Mouse (Mus musculus): Measurements from ENCODE around the gene Cops3. TPM values are rescaled to one million over a fixed set of nuclear protein-coding genes. Genes with fewer than 3 reads are reported as not detected.

Cops3 gene
- polyA plus RNA-seq, 1 experiment from 2014 or later = 214 TPM

DNA sequence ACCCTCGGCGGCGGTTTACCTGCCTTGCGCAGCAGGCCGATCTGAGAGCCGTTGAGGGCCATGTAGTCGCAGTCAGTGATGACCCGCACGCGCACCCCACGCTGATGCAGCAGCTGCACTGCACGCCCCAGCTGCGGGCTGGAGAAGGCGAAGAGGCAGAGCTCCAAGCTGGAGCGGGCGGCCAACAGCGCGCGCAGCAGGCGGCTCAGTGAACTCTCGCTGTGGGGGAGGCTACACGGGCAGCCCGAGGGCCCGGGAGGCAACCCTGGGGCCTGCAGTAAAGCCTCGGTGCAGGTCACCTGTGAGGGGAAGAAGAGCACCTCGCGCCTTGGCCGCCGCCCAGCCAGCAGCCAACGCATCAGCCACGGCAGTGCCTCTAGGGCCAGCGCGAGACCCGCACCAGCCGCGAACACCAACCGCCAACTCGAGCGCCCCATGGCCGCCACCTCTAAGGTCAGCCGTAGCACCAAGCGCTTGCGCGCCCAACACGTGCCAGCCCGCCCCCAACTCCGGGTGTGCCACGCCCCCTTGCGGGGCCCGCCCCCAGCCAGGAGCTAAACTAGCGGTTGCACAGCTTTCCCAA is 52.3 kb downstream of the Cops3 start, which contains the start of gene Pld6:
Pld6 (minus strand) TSS at position 447 of the 583 bp plus-strand sequence.
- no peak within 1 kb of the TSS for H3K27ac ChIP-seq
- H3K9me3 ChIP-seq = no peaks in the 10 kb centered on the region
- peaks cover 7% of the 10 kb centered on the region for H3K4me1 ChIP-seq
- ATAC-seq (ENCODE audit: low FRiP score, low read depth) = peak; percentile 66; the same call in 1 of the 2 replicates
- H3K4me2 ChIP-seq (replicated peaks) = peak within 1 kb of the TSS; percentile 90
- H3K9ac ChIP-seq = peak within 1 kb of the TSS; percentile 47; the same call in 1 of the 2 replicates
- peaks cover 6% of the 10 kb centered on the region for H3K27me3 ChIP-seq (replicated peaks)
- H3K4me3 ChIP-seq = peak within 1 kb of the TSS; percentile 34
- H3K36me3 ChIP-seq = peaks cover 13% of the 10 kb centered on the region
- 1% methylated on average over 51 of the region's 51 CpGs for WGBS

DNA sequence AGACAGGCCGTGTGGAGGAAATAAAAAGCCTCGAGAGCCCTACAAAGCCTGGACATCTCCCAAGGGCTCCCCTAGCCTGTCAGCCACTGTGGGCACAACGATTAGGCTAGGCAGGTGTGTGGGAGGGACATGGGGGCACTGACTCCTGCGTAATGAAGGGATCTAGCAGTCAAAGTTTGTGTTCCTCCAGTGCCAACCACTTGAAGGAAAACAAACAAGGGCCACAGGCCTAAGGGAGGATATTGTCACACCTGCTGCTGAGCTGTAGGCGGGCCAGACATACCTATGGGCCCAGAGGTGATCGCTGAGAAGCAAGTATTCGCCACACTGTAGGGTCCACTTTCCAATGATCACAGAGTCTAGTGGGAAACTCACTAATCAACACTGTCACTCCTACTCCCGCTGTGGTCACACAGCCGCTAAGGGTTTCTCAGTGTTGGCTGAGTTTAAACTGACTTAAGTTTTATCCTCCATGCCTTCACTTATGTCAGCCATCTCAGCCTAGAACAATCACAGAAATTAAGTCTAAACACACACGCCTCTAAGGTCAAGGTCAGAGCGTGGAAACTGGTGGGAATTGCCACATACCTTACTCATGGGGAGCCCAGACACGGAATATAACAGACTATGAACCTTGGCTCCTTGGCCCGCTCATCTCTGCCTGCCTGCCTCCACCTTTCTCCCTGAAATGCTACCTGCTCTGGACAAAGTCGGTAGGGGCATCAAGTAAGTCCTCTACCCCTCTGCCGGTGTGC is 53.0 kb downstream of the Cops3 start:
- H3K9me3 ChIP-seq = no peaks in the 10 kb centered on the region
- H3K27ac ChIP-seq = no peak overlapping the region
- peak overlapping the region; percentile 34; the same call in 1 of the 2 replicates for H3K4me3 ChIP-seq
- H3K4me2 ChIP-seq (replicated peaks) = peak overlapping the region; percentile 90
- peaks cover 6% of the 10 kb centered on the region for H3K36me3 ChIP-seq
- H3K27me3 ChIP-seq (replicated peaks) = peaks cover 6% of the 10 kb centered on the region
- H3K9ac ChIP-seq = peak overlapping the region; percentile 47; the same call in 1 of the 2 replicates
- H3K4me1 ChIP-seq = peaks cover 7% of the 10 kb centered on the region
- 57% methylated on average over 15 of the region's 15 CpGs for WGBS
- 0 out of 2 replicates have a peak, but pooled peaks have one; percentile 44 for ATAC-seq (ENCODE audit: low FRiP score, low read depth)

DNA sequence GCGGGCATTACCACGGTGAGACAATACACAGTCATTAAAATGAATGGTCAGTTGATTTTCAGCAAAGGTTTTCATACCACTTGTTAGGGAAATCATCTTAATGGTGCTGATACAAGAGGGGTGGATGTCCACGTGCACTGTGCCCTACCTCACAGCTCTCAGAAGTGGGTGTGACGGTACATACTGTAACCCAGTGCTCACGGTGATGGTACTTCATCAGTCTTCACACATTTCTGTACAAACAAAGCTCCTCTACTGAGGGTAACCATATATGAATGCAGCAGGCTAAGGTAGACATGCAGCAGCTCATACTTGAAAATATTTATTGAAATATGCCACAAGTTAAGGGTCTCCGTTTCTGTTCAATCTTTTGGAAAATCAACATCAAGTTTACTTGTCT is 56.0 kb downstream of the Cops3 start:
- Histone ChIP-seq H3K27me3 (replicated peaks) (peaks cover 6% of the 10 kb centered on the region), H3K4me2 (replicated peaks) (no peak overlapping the region), H3K4me1 (peaks cover 7% of the 10 kb centered on the region), H3K27ac (no peak overlapping the region), H3K36me3 (no peaks in the 10 kb centered on the region), H3K9ac (no peak overlapping the region), H3K4me3 (no peak overlapping the region), H3K9me3 (no peaks in the 10 kb centered on the region)
- no peak for ATAC-seq (ENCODE audit: low FRiP score, low read depth)
- WGBS = 91% methylated on average over 6 of the region's 6 CpGs

DNA sequence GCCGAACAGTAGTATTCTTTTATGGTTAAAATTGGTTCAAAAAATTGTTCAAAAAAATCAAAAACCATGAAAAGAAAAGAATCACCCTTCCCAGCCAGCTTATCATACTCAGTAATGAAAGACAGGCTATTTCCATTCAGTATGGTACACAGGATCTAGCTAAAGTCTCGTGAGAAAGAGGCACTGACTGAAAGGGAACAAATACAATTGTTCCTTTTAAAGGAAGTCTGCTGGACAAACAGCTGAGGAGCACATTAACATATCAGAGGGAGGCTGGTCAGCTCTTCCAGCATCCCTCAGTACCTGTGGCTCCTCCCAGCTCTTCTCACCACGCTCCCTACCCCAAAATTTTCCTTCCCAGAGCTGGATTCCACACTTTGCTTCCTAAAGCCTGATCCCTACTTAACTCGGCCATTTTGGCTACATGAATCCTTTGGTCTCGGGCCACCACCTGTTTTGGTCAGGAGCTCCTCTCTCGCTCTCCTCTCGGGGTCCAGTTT is 57.5 kb downstream of the Cops3 start:
- WGBS = 73% methylated on average over 7 of the region's 7 CpGs
- Histone ChIP-seq H3K27ac (no peak overlapping the region), H3K4me3 (no peak overlapping the region), H3K36me3 (peaks cover 10% of the 10 kb centered on the region), H3K9me3 (no peaks in the 10 kb centered on the region), H3K4me1 (peaks cover 2% of the 10 kb centered on the region), H3K27me3 (replicated peaks) (peaks cover 6% of the 10 kb centered on the region), H3K9ac (no peak overlapping the region), H3K4me2 (replicated peaks) (no peak overlapping the region)
- no peak for ATAC-seq (ENCODE audit: low FRiP score, low read depth)

DNA sequence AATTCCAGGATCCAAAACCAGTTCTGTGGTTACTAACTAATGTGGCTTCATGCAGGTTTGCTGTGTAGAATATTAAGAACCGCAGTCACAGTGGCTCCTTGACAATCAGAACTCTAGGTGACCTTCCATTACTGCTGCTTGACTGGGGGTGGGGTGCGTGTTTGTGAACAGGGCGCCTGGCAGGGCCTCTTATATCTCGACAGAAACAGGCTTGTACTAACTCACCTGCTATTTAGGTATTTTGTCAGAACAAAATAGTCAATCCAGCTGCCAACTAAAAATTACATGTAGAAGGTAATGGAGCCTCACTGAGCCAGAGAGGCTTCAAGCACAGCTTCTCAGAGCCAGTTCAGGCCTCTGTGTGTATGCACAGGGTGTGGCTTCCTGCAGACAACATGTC is 59.4 kb downstream of the Cops3 start:
- ATAC-seq (ENCODE audit: low FRiP score, low read depth) = no peak
- H3K9me3 ChIP-seq = no peaks in the 10 kb centered on the region
- H3K27ac ChIP-seq = no peak overlapping the region
- H3K4me1 ChIP-seq = no peaks in the 10 kb centered on the region
- H3K4me2 ChIP-seq (replicated peaks) = no peak overlapping the region
- no peak overlapping the region for H3K4me3 ChIP-seq
- H3K36me3 ChIP-seq = peaks cover 29% of the 10 kb centered on the region
- no peak overlapping the region for H3K9ac ChIP-seq
- 87% methylated on average over 4 of the region's 4 CpGs for WGBS
- H3K27me3 ChIP-seq (replicated peaks) = no peaks in the 10 kb centered on the region

DNA sequence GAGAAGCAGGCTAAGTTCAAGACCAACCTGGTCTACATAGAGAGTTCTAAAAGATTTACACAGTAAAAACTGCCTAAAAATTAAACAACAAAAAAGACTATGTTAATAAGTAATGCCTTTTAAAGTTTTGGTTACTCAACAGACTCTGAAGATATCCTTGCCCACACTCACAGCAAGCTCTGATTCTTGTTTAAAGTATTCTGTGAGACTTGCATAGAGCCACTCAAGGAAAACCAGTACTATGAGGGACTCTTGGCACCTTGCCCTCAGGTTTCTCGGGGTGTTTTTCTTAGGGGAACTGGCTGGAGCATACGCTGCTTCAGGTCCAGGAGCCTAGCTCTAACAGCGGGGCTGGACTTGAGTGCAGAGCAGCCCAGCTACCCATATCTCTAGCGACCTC is 60.2 kb downstream of the Cops3 start:
- WGBS = 84% methylated on average over 4 of the region's 4 CpGs
- Histone ChIP-seq H3K9ac (no peak overlapping the region), H3K9me3 (no peaks in the 10 kb centered on the region), H3K4me2 (replicated peaks) (no peak overlapping the region), H3K27ac (no peak overlapping the region), H3K27me3 (replicated peaks) (no peaks in the 10 kb centered on the region), H3K4me1 (no peaks in the 10 kb centered on the region), H3K4me3 (no peak overlapping the region), H3K36me3 (peaks cover 35% of the 10 kb centered on the region)
- no peak for ATAC-seq (ENCODE audit: low FRiP score, low read depth)

DNA sequence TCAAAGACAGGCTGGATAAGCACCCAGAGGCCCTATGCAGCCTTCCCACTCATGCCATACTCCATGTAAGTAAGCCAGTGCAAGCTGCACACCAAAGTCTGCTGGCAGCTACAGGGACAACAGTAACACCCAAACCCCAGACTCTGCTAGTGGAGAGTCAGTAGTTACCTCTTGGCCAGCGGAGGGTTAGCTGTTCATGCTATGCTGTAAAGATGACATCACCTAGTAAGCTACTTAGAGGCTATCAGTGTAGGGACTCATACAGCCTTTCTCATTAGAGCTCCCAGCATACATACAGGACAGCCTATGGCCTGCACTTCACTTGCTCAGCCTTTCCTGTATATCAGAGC is 60.8 kb downstream of the Cops3 start:
- peaks cover 40% of the 10 kb centered on the region for H3K36me3 ChIP-seq
- WGBS = 89% methylated on average over 1 of the region's 1 CpGs
- no peak for ATAC-seq (ENCODE audit: low FRiP score, low read depth)
- H3K27ac ChIP-seq = no peak overlapping the region
- no peak overlapping the region for H3K4me3 ChIP-seq
- no peak overlapping the region for H3K4me2 ChIP-seq (replicated peaks)
- no peaks in the 10 kb centered on the region for H3K9me3 ChIP-seq
- H3K9ac ChIP-seq = no peak overlapping the region
- H3K4me1 ChIP-seq = no peaks in the 10 kb centered on the region
- H3K27me3 ChIP-seq (replicated peaks) = no peaks in the 10 kb centered on the region

DNA sequence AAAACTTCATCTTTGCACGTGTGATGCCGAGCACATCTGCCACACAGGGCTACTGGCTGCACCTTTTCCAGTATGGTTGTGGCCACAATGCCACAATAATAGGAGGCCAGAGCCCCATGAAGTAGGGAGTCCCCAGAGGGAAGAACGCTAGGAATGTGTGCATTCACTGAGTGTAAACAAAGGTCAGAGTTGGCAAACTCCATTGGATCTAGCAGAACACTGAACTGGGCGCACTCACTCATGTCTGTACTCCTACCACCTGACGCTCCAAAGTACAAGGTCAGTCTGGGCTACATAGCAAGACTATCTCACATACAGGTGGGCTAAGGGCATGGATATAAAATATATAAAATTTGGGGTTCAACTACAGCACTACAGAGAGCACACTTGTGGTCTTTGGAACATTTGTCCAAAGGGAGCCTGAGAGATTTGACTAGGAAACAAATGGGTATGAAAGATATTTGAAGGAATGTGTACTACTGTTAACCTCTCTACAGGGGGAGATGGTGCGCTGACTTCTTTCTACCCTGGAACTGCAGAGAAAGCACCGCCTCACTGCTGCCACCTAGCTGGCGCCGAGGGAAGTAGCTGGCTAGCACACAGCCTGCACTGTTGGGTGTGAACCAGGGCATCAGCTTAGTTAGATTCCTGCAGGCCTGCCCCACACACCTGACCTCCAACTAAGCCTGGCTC is 61.3 kb downstream of the Cops3 start:
- 54% methylated on average over 9 of the region's 9 CpGs for WGBS
- H3K27ac ChIP-seq = no peak overlapping the region
- no peak overlapping the region for H3K9ac ChIP-seq
- H3K4me3 ChIP-seq = no peak overlapping the region
- no peaks in the 10 kb centered on the region for H3K27me3 ChIP-seq (replicated peaks)
- H3K4me1 ChIP-seq = no peaks in the 10 kb centered on the region
- ATAC-seq (ENCODE audit: low FRiP score, low read depth) = no peak
- H3K9me3 ChIP-seq = no peaks in the 10 kb centered on the region
- no peak overlapping the region for H3K4me2 ChIP-seq (replicated peaks)
- peaks cover 45% of the 10 kb centered on the region for H3K36me3 ChIP-seq

DNA sequence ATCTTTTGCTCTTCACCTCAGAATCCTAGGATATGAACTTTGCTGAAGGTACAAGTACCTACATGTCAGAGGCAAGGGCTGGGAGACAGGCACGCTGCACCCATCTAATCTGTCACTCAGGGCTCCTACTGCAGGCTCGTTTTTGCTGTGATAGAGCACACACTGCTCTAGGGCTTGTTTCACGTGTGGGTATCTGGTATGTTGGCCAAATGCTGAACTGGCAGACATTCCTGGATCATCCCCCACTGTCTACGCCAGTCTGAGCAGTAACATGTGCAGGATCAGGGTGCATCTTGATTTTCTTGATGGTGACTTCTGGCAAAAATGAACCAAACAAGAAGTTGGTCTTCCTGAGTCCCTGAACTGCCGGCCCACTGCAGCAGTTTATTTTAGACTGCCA is 62.4 kb downstream of the Cops3 start:
- peaks cover 53% of the 10 kb centered on the region for H3K36me3 ChIP-seq
- no peaks in the 10 kb centered on the region for H3K27me3 ChIP-seq (replicated peaks)
- H3K4me2 ChIP-seq (replicated peaks) = no peak overlapping the region
- WGBS = 88% methylated on average over 5 of the region's 5 CpGs
- ATAC-seq (ENCODE audit: low FRiP score, low read depth) = no peak
- H3K9ac ChIP-seq = no peak overlapping the region
- H3K9me3 ChIP-seq = no peaks in the 10 kb centered on the region
- no peak overlapping the region for H3K27ac ChIP-seq
- H3K4me3 ChIP-seq = no peak overlapping the region
- H3K4me1 ChIP-seq = no peaks in the 10 kb centered on the region

DNA sequence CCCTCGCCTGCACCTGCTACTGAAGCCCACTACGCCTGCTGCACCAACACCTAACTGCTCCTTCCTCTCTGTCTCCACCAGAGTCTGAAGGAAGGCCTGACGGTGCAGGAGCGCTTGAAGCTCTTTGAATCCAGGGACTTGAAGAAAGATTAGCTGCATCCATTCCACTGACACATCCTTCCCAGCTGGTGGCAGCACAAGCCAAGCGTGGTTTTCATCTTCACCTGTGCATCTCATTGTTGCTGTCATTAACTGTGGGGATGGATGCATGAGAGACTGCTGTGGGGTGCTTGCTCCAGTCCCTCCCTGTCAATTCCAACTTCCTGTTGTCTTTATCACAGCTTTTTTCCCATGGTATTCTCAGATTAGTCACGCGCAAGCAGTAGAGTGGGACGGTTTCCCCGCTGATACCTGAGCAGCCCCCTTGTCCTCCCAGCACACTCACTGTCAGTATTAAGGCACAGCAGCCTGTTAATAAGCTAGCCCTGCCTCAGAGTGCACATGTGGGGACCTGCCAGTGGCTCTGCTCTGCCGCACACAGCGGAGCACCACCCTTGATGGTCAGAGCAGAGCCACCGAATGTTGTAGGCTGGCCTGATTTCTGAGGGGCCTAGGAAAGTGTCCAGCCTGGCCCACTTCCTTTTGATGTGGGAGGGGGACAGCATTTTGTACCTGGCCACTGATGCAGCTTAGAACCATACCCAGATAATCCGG is 64.0 kb downstream of the Cops3 start:
- H3K9ac ChIP-seq = no peak overlapping the region
- H3K4me2 ChIP-seq (replicated peaks) = no peak overlapping the region
- H3K36me3 ChIP-seq = peaks cover 70% of the 10 kb centered on the region
- no peak for ATAC-seq (ENCODE audit: low FRiP score, low read depth)
- 90% methylated on average over 13 of the region's 13 CpGs for WGBS
- H3K9me3 ChIP-seq = no peaks in the 10 kb centered on the region
- H3K27me3 ChIP-seq (replicated peaks) = no peaks in the 10 kb centered on the region
- no peak overlapping the region for H3K4me3 ChIP-seq
- no peak overlapping the region for H3K27ac ChIP-seq
- no peaks in the 10 kb centered on the region for H3K4me1 ChIP-seq

DNA sequence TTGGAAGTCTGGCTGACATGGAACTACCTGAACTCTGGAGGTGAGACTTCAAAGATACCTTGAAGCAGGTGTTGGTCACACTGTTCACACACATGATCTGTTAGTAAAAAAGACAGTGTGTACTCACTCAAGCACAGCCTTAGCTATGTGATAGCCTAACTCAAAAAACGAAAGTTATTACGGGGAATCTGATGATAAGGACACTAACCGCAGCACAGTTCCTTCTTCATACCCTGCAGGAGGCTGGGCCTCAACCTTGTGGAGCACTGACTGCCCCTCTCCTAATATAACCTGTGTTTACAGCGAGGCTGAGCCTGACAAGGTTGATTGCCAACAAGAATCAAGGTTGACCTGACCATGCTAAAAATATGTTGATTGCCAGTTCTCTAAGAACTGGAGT is 65.1 kb downstream of the Cops3 start:
- 93% methylated on average over 4 of the region's 4 CpGs for WGBS
- H3K36me3 ChIP-seq = peaks cover 80% of the 10 kb centered on the region

DNA sequence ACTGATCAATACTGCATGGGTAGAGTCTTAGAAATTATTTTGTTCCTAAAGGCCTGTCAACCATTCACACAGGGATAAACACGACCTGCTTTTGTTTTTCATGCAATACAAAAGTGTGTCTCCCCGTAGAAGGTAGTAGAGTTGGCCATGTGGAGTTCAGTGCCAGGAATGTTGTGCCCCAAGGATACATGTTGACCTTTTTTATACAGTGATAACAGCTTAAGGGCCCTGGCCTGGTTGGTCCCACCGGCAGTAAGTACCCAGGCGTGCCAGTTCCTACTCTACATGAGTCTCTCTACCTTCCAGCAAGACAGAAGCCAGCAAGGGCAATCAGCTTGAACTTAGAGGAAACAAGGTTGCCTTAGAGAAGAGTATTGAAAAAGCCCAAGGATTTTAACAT is 66.7 kb downstream of the Cops3 start:
- no peak for ATAC-seq (ENCODE audit: low FRiP score, low read depth)
- H3K4me1 ChIP-seq = no peaks in the 10 kb centered on the region
- H3K27me3 ChIP-seq (replicated peaks) = no peaks in the 10 kb centered on the region
- H3K9ac ChIP-seq = no peak overlapping the region
- no peak overlapping the region for H3K4me3 ChIP-seq
- peaks cover 92% of the 10 kb centered on the region for H3K36me3 ChIP-seq
- WGBS = 88% methylated on average over 4 of the region's 4 CpGs
- no peaks in the 10 kb centered on the region for H3K9me3 ChIP-seq
- H3K4me2 ChIP-seq (replicated peaks) = no peak overlapping the region
- H3K27ac ChIP-seq = no peak overlapping the region

More for the DNA sequence above, 65.1 kb downstream of the Cops3 start:
- no peak overlapping the region for H3K4me2 ChIP-seq (replicated peaks)
- no peak overlapping the region for H3K4me3 ChIP-seq
- ATAC-seq (ENCODE audit: low FRiP score, low read depth) = no peak
- H3K9ac ChIP-seq = no peak overlapping the region
- H3K27ac ChIP-seq = no peak overlapping the region
- no peaks in the 10 kb centered on the region for H3K9me3 ChIP-seq
- no peaks in the 10 kb centered on the region for H3K27me3 ChIP-seq (replicated peaks)
- no peaks in the 10 kb centered on the region for H3K4me1 ChIP-seq
